Comparison of ENCODE assay signal across 8 mouse cellular contexts in the genomic region with DNA sequence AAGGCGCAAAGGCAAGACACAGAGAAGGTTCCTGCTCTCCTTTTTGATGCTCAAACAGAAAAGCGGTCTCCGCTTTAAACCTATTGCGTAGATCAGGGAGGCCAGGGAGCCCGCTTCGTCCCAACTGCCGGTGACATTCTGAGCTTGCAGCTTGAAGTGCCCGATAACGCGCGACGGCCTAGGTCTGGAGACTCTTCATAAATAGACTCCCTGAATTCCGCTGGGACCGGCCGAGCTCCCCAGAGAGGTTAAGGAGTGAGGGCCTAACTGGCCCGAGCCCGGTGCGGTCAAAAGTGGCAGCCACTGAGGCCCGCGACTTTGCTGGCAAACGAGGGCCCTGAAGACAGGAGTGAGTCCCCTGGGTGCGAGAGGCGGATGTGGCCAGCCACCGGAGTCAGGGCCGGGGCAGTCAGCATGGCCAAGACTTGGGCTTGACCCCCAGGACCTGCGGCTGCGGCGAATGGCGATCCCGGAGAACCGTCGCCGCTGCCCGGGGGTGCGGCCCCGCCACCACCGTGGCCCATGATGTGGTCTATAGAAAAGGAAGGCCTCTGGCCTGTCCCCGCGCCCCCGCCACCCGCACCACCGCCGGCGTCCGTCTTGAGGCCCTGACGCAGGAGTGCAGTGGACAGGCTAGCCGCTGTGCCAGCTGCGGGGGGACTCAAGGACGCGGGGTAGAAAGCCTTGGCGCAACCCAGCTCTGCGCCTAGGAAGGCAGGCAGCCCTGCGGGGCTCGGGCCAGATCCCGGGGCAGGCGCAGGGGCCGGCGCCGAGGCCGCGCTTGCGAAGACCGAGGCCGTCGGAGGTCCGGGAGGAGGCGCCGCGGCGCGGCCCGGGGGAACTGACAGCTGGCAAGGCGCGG. TPM values are rescaled to one million over a fixed set of nuclear protein-coding genes. Genes with fewer than 3 reads are reported as not detected.
A peak's percentile ranks its signal among the peaks of the same experiment; 100 is the strongest.
DNase-seq lines count a peak whose midpoint lies in the region; ATAC-seq and TF ChIP-seq lines count a peak whose summit lies in the region.

No protein-coding gene starts in this region.

- no peak overlapping the region for H3K27ac ChIP-seq in kidney, adult 2 months (ENCODE audit: insufficient read depth, low read depth, low read length)
- no peak overlapping the region for H3K27ac ChIP-seq in limb, embryonic 13.5 days
- H3K27ac ChIP-seq in stomach, embryonic 14.5 days (ENCODE audit: low read length) = no peak overlapping the region

- H3K9ac ChIP-seq in limb, embryonic 13.5 days = peak overlapping the region; percentile 72
- H3K9ac ChIP-seq in stomach, embryonic 14.5 days (replicated peaks; ENCODE audit: low read depth, low read length) = 0 out of 2 replicates have a peak overlapping the region, but pooled peaks have one; percentile 3

- ATAC-seq in limb, embryonic 13.5 days (ENCODE audit: low FRiP score, low read depth) = no peak
- no peak for ATAC-seq in stomach, embryonic 14.5 days (ENCODE audit: insufficient number of reproducible peaks, insufficient read depth, low FRiP score, low read depth)

- TF ChIP-seq CTCF in kidney, adult 2 months (conservative IDR thresholded peaks at IDR 0.05; ENCODE audit: insufficient read depth, insufficient read length, low read depth, low read length) = no peak

- H3K4me2 ChIP-seq in limb, embryonic 13.5 days (replicated peaks) = peak overlapping the region; percentile 77
- peak overlapping the region; percentile 73 for H3K4me2 ChIP-seq in stomach, embryonic 14.5 days (replicated peaks; ENCODE audit: low read depth, low read length)

- H3K36me3 ChIP-seq in kidney, adult 2 months (ENCODE audit: control insufficient read depth, insufficient read depth, low read length) = no peaks in the 10 kb centered on the region
- H3K36me3 ChIP-seq in limb, embryonic 13.5 days = no peaks in the 10 kb centered on the region
- H3K36me3 ChIP-seq in stomach, embryonic 14.5 days (ENCODE audit: control insufficient read depth, insufficient read depth, low read length) = no peaks in the 10 kb centered on the region

- peak overlapping the region; percentile 68 for H3K4me3 ChIP-seq in kidney, adult 2 months (ENCODE audit: insufficient read depth, low read depth, low read length)
- peak overlapping the region; percentile 57 for H3K4me3 ChIP-seq in limb, embryonic 13.5 days
- peak overlapping the region; percentile 38 for H3K4me3 ChIP-seq in stomach, embryonic 14.5 days (ENCODE audit: low read depth, low read length)

- no peaks in the 10 kb centered on the region for H3K9me3 ChIP-seq in limb, embryonic 13.5 days
- no peaks in the 10 kb centered on the region for H3K9me3 ChIP-seq in stomach, embryonic 14.5 days (ENCODE audit: control insufficient read depth, low read depth, low read length)

- peak; percentile 25 for DNase-seq in kidney, adult 2 months
- DNase-seq in kidney, adult 9 months = no peak
- peak; percentile 34 for DNase-seq in adrenal gland, adult 8-10 months
- peak; percentile 10 for DNase-seq in gastrocnemius, postnatal 25 days
- no peak for DNase-seq in cerebellum, adult 9-11 months
- DNase-seq in right cerebral cortex, adult 2 months (ENCODE audit: low spot score in 2 of 2) = no peak

- 12% methylated on average over 73 of the region's 74 CpGs for WGBS in kidney, adult 2 months
- WGBS in limb, embryonic 13.5 days = 2% methylated on average over 74 of the region's 74 CpGs
- 3% methylated on average over 64 of the region's 74 CpGs for WGBS in stomach, embryonic 14.5 days

- H3K4me1 ChIP-seq in kidney, adult 2 months (ENCODE audit: control insufficient read depth, insufficient read depth, low read length) = no peaks in the 10 kb centered on the region
- H3K4me1 ChIP-seq in limb, embryonic 13.5 days = peaks cover 32% of the 10 kb centered on the region
- peaks cover 9% of the 10 kb centered on the region; the same call in 1 of the 2 replicates for H3K4me1 ChIP-seq in stomach, embryonic 14.5 days (ENCODE audit: control insufficient read depth, insufficient read depth, low read length)

- peaks cover 5% of the 10 kb centered on the region for H3K27me3 ChIP-seq in kidney, adult 2 months (replicated peaks; ENCODE audit: control insufficient read depth, insufficient read depth, low read length)
- peaks cover 100% of the 10 kb centered on the region for H3K27me3 ChIP-seq in limb, embryonic 13.5 days
- peaks cover 69% of the 10 kb centered on the region for H3K27me3 ChIP-seq in stomach, embryonic 14.5 days (ENCODE audit: control insufficient read depth, insufficient read depth, low read length)

- TF ChIP-seq POLR2A in kidney, adult 2 months (IDR thresholded peaks at IDR 0.05; ENCODE audit: low read depth, low read length) = no peak

RNA-seq across cellular contexts. Expression of a gene that starts 1.4 kb away (rescaled TPM):
- polyA plus RNA-seq in kidney, adult 2 months (2012; rRNA removed) = 1.5 and 1.7 TPM in 2 replicates
- total RNA-seq in adrenal gland, adult 8-10 months (2022) = 1 to 10 TPM; 2.0 to 4.2 (median 3.1) TPM
- total RNA-seq in gastrocnemius, postnatal 25 days (2021) = under 1 TPM; 0.19 to 0.33 TPM
- polyA plus RNA-seq in limb, embryonic 13.5 days (2015; fragmentation: Nextera tagmentation; extraction: Ambion mirVana) = 1.3 and 1.9 TPM in 2 replicates
- not detected in 2 replicates for polyA plus RNA-seq in stomach, embryonic 14.5 days (2014; fragmentation: Nextera tagmentation; extraction: Ambion mirVana)

RNA-seq across cellular contexts. Expression of a gene that starts 18.5 kb away (rescaled TPM):
- polyA plus RNA-seq in kidney, adult 2 months (2012; rRNA removed) = not detected in 2 replicates
- total RNA-seq in adrenal gland, adult 8-10 months (2022) = under 1 TPM in 2 of 4 experiments, not detected in 2; 0.43 to 0.45 TPM
- not detected for total RNA-seq in gastrocnemius, postnatal 25 days (2021)
- not detected in 2 replicates for polyA plus RNA-seq in limb, embryonic 13.5 days (2015; fragmentation: Nextera tagmentation; extraction: Ambion mirVana)
- not detected in 2 replicates for polyA plus RNA-seq in stomach, embryonic 14.5 days (2014; fragmentation: Nextera tagmentation; extraction: Ambion mirVana)

Comparison
In these comparisons a context has a peak if more than half of its experiments do, and no peak if none do; other contexts are left out.
1. DNase-seq: peak in kidney, adult 2 months (single experiment), adrenal gland, adult 8-10 months (single experiment) and gastrocnemius, postnatal 25 days (single experiment); none in kidney, adult 9 months (single experiment), cerebellum, adult 9-11 months (single experiment) and right cerebral cortex, adult 2 months (0 of 2).
2. Peak in every context shown above with its lines, with median percentiles within 50 percentile points of each other: H3K4me3 ChIP-seq.